ENCODE assay signal across 7 mouse cellular contexts in the genomic region with DNA sequence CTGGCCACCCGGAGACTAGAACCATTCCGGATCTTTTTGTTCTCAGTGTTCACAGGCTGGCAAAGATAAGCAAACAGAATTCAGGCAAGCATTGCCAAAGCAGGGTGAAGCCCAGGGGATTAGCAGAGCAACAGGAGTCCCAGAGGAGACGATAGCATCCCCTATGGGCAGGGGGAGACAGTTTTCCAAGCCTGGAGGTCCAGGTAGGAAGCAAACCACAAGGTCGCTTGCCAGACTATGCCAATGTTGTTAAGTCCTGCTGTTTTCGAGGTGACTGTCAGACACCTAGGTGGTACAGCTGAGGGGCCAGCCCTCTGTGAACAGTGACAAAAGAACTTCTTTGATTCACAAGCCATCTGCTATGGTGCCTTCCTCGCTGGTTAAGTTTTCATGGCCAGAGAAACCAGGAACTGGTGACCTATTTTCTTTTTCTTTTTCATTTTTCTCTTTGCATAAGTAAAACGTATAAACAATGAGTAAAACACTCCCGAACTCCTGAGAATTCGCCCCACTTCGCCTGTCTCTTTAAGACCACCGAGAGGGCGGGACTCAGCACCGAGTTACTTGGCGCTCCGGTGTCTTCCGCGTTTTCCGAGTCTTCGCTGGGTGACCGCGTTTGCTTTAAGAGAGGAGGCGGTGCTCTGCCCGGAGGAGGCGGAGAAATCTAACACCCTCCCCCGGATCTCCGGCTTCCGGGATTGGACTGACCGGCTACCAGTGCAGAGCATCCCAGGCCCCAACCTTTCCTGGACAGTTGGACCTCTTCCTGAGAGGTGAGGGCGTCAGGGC. TPM values are rescaled to one million over a fixed set of nuclear protein-coding genes. Genes with fewer than 3 reads are reported as not detected.
DNase-seq lines count a peak whose midpoint lies in the region; ATAC-seq and TF ChIP-seq lines count a peak whose summit lies in the region.

Gene Yipf1 (plus strand): TSS at position 674 of the 789 bp plus-strand sequence.

- H3K27me3 ChIP-seq in intestine, postnatal 0 days (replicated peaks; ENCODE audit: control insufficient read depth, insufficient read depth, low read length) = no peaks in the 10 kb centered on the region
- H3K27me3 ChIP-seq in midbrain, embryonic 12.5 days = no peaks in the 10 kb centered on the region
- no peaks in the 10 kb centered on the region for H3K27me3 ChIP-seq in small intestine, adult 2 months (ENCODE audit: control insufficient read depth, insufficient read depth, low read length)

- intact Hi-C loops in left cerebral cortex, postnatal 4 days (cut with DNase I) = loop anchor here (5.0 kb wide), 1 partner anchor 62 kb away; the partner anchor contains the start of genes Hspb11 and Lrrc42

- ATAC-seq in intestine, postnatal 0 days = peak; percentile 86
- ATAC-seq in midbrain, embryonic 12.5 days (ENCODE audit: low FRiP score, low read depth) = peak; percentile 93

- peak within 1 kb of the TSS; percentile 82 for H3K4me2 ChIP-seq in intestine, postnatal 0 days (replicated peaks; ENCODE audit: low read depth)
- H3K4me2 ChIP-seq in midbrain, embryonic 12.5 days (replicated peaks) = peak within 1 kb of the TSS; percentile 72

- H3K4me3 ChIP-seq in intestine, postnatal 0 days (ENCODE audit: low read depth, low read length) = peak within 1 kb of the TSS; percentile 58
- peak within 1 kb of the TSS; percentile 66 for H3K4me3 ChIP-seq in midbrain, embryonic 12.5 days
- H3K4me3 ChIP-seq in small intestine, adult 2 months (ENCODE audit: low read depth, low read length) = peak within 1 kb of the TSS; percentile 83

- peak; percentile 89 for DNase-seq in adrenal gland, adult 8-10 months
- peak; percentile 87 for DNase-seq in embryo, embryonic 9.5 days (ENCODE audit: extremely low spot score)
- DNase-seq in gonadal fat pad, adult 2 months (ENCODE audit: low read depth) = peak; percentile 28
- DNase-seq in left cerebral cortex, postnatal 4 days = peak; percentile 88

- H3K9me3 ChIP-seq in intestine, postnatal 0 days (ENCODE audit: control insufficient read depth) = no peaks in the 10 kb centered on the region
- no peaks in the 10 kb centered on the region for H3K9me3 ChIP-seq in midbrain, embryonic 12.5 days

- peak; percentile 65 for TF ChIP-seq CTCF in intestine, postnatal 0 days (IDR thresholded peaks at IDR 0.05; ENCODE audit: low read depth)
- TF ChIP-seq CTCF in small intestine, adult 2 months (IDR thresholded peaks at IDR 0.05; ENCODE audit: extremely low read depth, insufficient read length, insufficient replicate concordance, low read depth, low read length) = no peak

- peak; percentile 78 for TF ChIP-seq POLR2A in small intestine, adult 2 months (IDR thresholded peaks at IDR 0.05; ENCODE audit: low read depth, low read length)

- H3K9ac ChIP-seq in intestine, postnatal 0 days (ENCODE audit: low read depth, low read length) = peak within 1 kb of the TSS; percentile 64
- peak within 1 kb of the TSS; percentile 58 for H3K9ac ChIP-seq in midbrain, embryonic 12.5 days (replicated peaks)

- H3K36me3 ChIP-seq in intestine, postnatal 0 days (ENCODE audit: control insufficient read depth, insufficient read depth) = peaks cover 17% of the 10 kb centered on the region
- peaks cover 14% of the 10 kb centered on the region; the same call in 1 of the 2 replicates for H3K36me3 ChIP-seq in midbrain, embryonic 12.5 days
- H3K36me3 ChIP-seq in small intestine, adult 2 months (ENCODE audit: control insufficient read depth, insufficient read depth, low read length) = peaks cover 8% of the 10 kb centered on the region

- WGBS in intestine, postnatal 0 days = under 1% methylated on average over 29 of the region's 29 CpGs
- WGBS in midbrain, embryonic 12.5 days = under 1% methylated on average over 29 of the region's 29 CpGs
- WGBS in small intestine, adult 2 months = 1% methylated on average over 29 of the region's 29 CpGs

- H3K4me1 ChIP-seq in intestine, postnatal 0 days (replicated peaks; ENCODE audit: control insufficient read depth, insufficient read depth, low read length) = no peaks in the 10 kb centered on the region
- peaks cover 17% of the 10 kb centered on the region for H3K4me1 ChIP-seq in midbrain, embryonic 12.5 days
- peaks cover 5% of the 10 kb centered on the region; the same call in 1 of the 2 replicates for H3K4me1 ChIP-seq in small intestine, adult 2 months (ENCODE audit: control insufficient read depth, insufficient read depth, insufficient read length, low read length)

- H3K27ac ChIP-seq in intestine, postnatal 0 days (ENCODE audit: low read depth, low read length) = peak within 1 kb of the TSS; percentile 75
- peak within 1 kb of the TSS; percentile 54 for H3K27ac ChIP-seq in midbrain, embryonic 12.5 days (replicated peaks)
- peak within 1 kb of the TSS; percentile 79 for H3K27ac ChIP-seq in small intestine, adult 2 months (ENCODE audit: insufficient read depth, low read depth, low read length)

RNA-seq across cellular contexts. Expression of gene Yipf1, which starts in this region (rescaled TPM):
- total RNA-seq in adrenal gland, adult 8-10 months (2022) = 10 to 100 TPM; 54.4 to 81.5 (median 68.7) TPM
- 50.7 and 55.4 TPM in 2 replicates for polyA plus RNA-seq in gonadal fat pad, adult 2 months (2012; rRNA removed)
- polyA plus RNA-seq in intestine, postnatal 0 days (2015; fragmentation: Nextera tagmentation; extraction: Ambion mirVana) = 127 and 147 TPM in 2 replicates
- total RNA-seq in left cerebral cortex, postnatal 4 days (2021) = 10 to 100 TPM; 42.4 to 46.0 TPM
- 39.6 and 41.9 TPM in 2 replicates for polyA plus RNA-seq in midbrain, embryonic 12.5 days (2016; fragmentation: Nextera tagmentation; extraction: Ambion mirVana)
- 34.2 and 59.3 TPM in 2 replicates for polyA plus RNA-seq in small intestine, adult 2 months (2012; rRNA removed)

Comparison
In these comparisons a context has a peak if more than half of its experiments do, and no peak if none do; other contexts are left out.
1. Peak in every context shown above with its lines: DNase-seq, ATAC-seq, H3K4me3 ChIP-seq and H3K27ac ChIP-seq.
2. DNase-seq: peak in every context shown above with its lines; median percentile 89 in adrenal gland, adult 8-10 months; 88 in left cerebral cortex, postnatal 4 days; 87 in embryo, embryonic 9.5 days; 28 in gonadal fat pad, adult 2 months.